Mouse (Mus musculus) liver, adult 2 months (tissue): Measurements from ENCODE around the gene Agrp. TPM values are rescaled to one million over a fixed set of nuclear protein-coding genes. Genes with fewer than 3 reads are reported as not detected.

Experiments used
- DNase-seq: peaks from one replicate; pipeline ENCODE4 v3.0.0-alpha.2; 2011; ENCODE audit warnings: low read depth, low spot score; ENCODE audit errors: extremely low read depth
- H3K27ac ChIP-seq: fragments of 200-500 bp; replicated peaks from 2 replicates; pipeline ENCODE4 v1.5.1; 2012; ENCODE audit warnings: low read depth, mild to moderate bottlenecking, control low read depth, inconsistent platforms, low read length; ENCODE audit not compliant: insufficient read depth
- H3K27me3 ChIP-seq: fragments of 200-500 bp; 2 replicates; pipeline ENCODE4 v1.6.1; 2012; ENCODE audit warnings: mild to moderate bottlenecking, moderate library complexity, low read length, inconsistent platforms; ENCODE audit not compliant: control insufficient read depth, insufficient read depth
- H3K36me3 ChIP-seq: fragments of 200-500 bp; 2 replicates; pipeline ENCODE4 v1.6.1; 2012; ENCODE audit warnings: low read length, inconsistent platforms; ENCODE audit not compliant: control insufficient read depth, insufficient read depth
- H3K4me1 ChIP-seq: fragments of 200-500 bp; 2 replicates; pipeline ENCODE4 v1.6.1; 2011; ENCODE audit warnings: low read length; ENCODE audit not compliant: control insufficient read depth, insufficient read depth
- H3K4me3 ChIP-seq: fragments of 200-500 bp; 2 replicates; pipeline ENCODE4 v1.5.1; 2011; ENCODE audit warnings: low read depth, mild to moderate bottlenecking, control low read depth, low read length, moderate library complexity; ENCODE audit not compliant: insufficient read depth
- H3K79me2 ChIP-seq: fragments of 200-500 bp; 2 replicates; pipeline ENCODE4 v1.6.1; 2012; ENCODE audit warnings: inconsistent platforms, mild to moderate bottlenecking, low read length, moderate library complexity; ENCODE audit not compliant: control insufficient read depth, insufficient read depth
- H3K9ac ChIP-seq: fragments of 200-500 bp; 2 replicates; pipeline ENCODE4 v1.6.1; 2012; ENCODE audit warnings: low read depth, mild to moderate bottlenecking, control low read depth, inconsistent platforms, low read length
- CTCF ChIP-seq: fragments of 200-500 bp; IDR thresholded peaks from 2 replicates; pipeline ENCODE4 v1.5.1; 2011; ENCODE audit warnings: low read depth, low read length, control low read depth
- POLR2A ChIP-seq: fragments of 200-500 bp; IDR thresholded peaks from 2 replicates; pipeline ENCODE4 v1.6.1; 2011; ENCODE audit warnings: low read length, control low read depth; ENCODE audit not compliant: insufficient read depth; ENCODE audit errors: extremely low read depth
- whole genome bisulfite sequencing: fragments of 180-500 bp; shearing (Covaris S2); methylation state at CpG from one replicate; pipeline ENCODE4 v1.1.7; 2018; 5-methylcytosine and 5-hydroxymethylcytosine counted together
- polyA plus RNA-seq: library from polyadenylated mRNA; depleted of rRNA; stranded (reverse); fragments of >200 nt; gene quantifications from 2 replicates; pipeline ENCODE4 v1.2.3, GENCODE M21; 2012
- total RNA-seq: library from RNA; depleted of rRNA; stranded (reverse); fragments of >200 nt; gene quantifications from 2 replicates; pipeline ENCODE4 v1.2.3, GENCODE M21; 2014

Agrp gene
- total and polyA plus RNA-seq, 2 experiments, result not detected

GRCm38 (mm10) chr8:105609771-105610170 lies 27.4 kb downstream of the Agrp start:
- DNase-seq, result no peak
- 85% methylated on average over 4 of the region's 4 CpGs for WGBS
- peaks cover 6% of the 10 kb centered on the region for H3K4me1 ChIP-seq
- no peak overlapping the region for H3K27ac ChIP-seq
- no peaks in the 10 kb centered on the region for H3K27me3 ChIP-seq
- H3K36me3 ChIP-seq, result no peaks in the 10 kb centered on the region
- H3K9ac ChIP-seq, result no peak overlapping the region
- TF ChIP-seq CTCF, result no peak
- TF ChIP-seq POLR2A, result no peak
- H3K79me2 ChIP-seq, result peaks cover 13% of the 10 kb centered on the region
- H3K4me3 ChIP-seq, result no peak overlapping the region

- H3K27ac ChIP-seq, result no peak overlapping the region
- peaks cover 9% of the 10 kb centered on the region for H3K4me1 ChIP-seq
- no peaks in the 10 kb centered on the region for H3K27me3 ChIP-seq
- no peak overlapping the region for H3K4me3 ChIP-seq
- TF ChIP-seq POLR2A (no peak), CTCF (no peak)
- H3K9ac ChIP-seq, result no peak overlapping the region
- no peak for DNase-seq
- peaks cover 13% of the 10 kb centered on the region for H3K79me2 ChIP-seq
- WGBS, result 51% methylated on average over 2 of the region's 2 CpGs
- no peaks in the 10 kb centered on the region for H3K36me3 ChIP-seq
These were observed 27.8 kb downstream of the Agrp start for GRCm38 (mm10) chr8:105609355-105609754.

DNA sequence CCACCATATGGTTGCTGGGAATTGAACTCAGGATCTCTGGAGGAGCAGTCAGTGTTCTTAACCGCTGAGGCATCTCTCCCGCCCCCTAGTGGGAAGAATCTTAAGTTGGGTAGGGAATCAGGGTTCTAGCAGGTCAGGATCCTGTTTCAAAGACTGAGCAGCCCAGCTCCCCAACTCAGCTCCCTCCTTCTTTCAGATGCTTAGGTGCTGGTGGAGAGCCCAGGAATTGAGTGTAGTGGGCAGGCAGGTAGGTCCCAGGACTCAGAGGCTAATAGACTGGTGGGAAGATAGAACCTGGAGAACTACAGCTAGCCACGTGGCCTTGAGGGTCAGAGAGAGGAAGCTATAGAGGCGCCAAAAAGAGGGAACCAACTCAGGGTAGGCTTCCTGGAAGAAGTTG lies 29.5 kb downstream of the Agrp start:
- Histone ChIP-seq H3K4me3 (no peak overlapping the region), H3K4me1 (peaks cover 9% of the 10 kb centered on the region), H3K9ac (no peak overlapping the region), H3K36me3 (no peaks in the 10 kb centered on the region), H3K79me2 (peaks cover 13% of the 10 kb centered on the region), H3K27me3 (no peaks in the 10 kb centered on the region), H3K27ac (no peak overlapping the region)
- WGBS, result 53% methylated on average over 4 of the region's 4 CpGs
- DNase-seq, result peak; percentile 31
- peak; percentile 42 for TF ChIP-seq CTCF
- TF ChIP-seq POLR2A, result no peak

DNA sequence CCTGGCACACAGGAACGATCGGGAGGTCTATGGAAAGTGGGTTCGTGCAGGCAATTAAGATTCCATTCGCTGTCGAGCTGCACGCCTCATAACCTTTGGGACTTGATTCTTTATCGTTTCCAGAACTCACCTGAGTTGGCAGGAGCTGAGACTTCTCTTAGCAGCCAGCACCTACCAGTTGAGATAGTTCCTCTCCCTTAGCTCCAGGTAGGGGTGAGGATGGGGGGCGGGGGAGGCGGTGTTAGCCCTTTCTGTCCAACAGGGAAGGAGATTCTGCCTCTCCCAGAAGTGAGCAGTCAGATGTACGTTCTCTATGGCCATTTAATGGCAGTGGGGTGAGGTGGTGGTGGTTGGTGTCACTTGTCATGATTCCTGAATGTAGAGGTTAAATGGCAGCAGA lies 30.1 kb downstream of the Agrp start:
- WGBS, result 20% methylated on average over 10 of the region's 10 CpGs
- Histone ChIP-seq H3K36me3 (no peaks in the 10 kb centered on the region), H3K27ac (no peak overlapping the region), H3K4me1 (peaks cover 9% of the 10 kb centered on the region), H3K79me2 (peaks cover 13% of the 10 kb centered on the region), H3K27me3 (no peaks in the 10 kb centered on the region), H3K9ac (no peak overlapping the region), H3K4me3 (peak overlapping the region; percentile 71; the same call in 1 of the 2 replicates)
- DNase-seq, result no peak
- TF ChIP-seq POLR2A (no peak), CTCF (no peak)

GRCm38 (mm10) chr8:105606189-105607023 lies 30.8 kb downstream of the Agrp start:
- WGBS, result 3% methylated on average over 30 of the region's 30 CpGs
- Histone ChIP-seq H3K27ac (peak overlapping the region; percentile 79), H3K36me3 (no peaks in the 10 kb centered on the region), H3K79me2 (peaks cover 13% of the 10 kb centered on the region), H3K4me1 (peaks cover 9% of the 10 kb centered on the region), H3K9ac (peak overlapping the region; percentile 77), H3K4me3 (peak overlapping the region; percentile 71), H3K27me3 (no peaks in the 10 kb centered on the region)
- TF ChIP-seq POLR2A (peak; percentile 73), CTCF (no peak)
- DNase-seq, result peak; percentile 67
